Mouse (Mus musculus) kidney, postnatal 14 days (tissue): ENCODE results near the gene Riok1.

Experiments used
- DNase-seq: peaks from one replicate; pipeline ENCODE4 v3.0.0; 2022; ENCODE audit warnings: mixed read lengths

Gene Riok1

GRCm38 (mm10) chr13:38036343-38037043, at the start of gene Riok1:
Riok1 (plus strand) TSS chr13:38036995.
- peak; percentile 2 for DNase-seq

GRCm38 (mm10) chr13:37989701-37990100, 47.1 kb upstream of the Riok1 start:
- no peak for DNase-seq

- DNase-seq = no peak
Observed at GRCm38 (mm10) chr13:37992638-37993371, 44.0 kb upstream of the Riok1 start.

- no peak for DNase-seq
Observed at GRCm38 (mm10) chr13:37993376-37993703, 43.5 kb upstream of the Riok1 start.

GRCm38 (mm10) chr13:37993704-37994404, 42.9 kb upstream of the Riok1 start, which contains the start of gene Ssr1:
Ssr1 (minus strand) TSS chr13:37994217.
- DNase-seq = peak; percentile 98

GRCm38 (mm10) chr13:37994405-37994749, 42.4 kb upstream of the Riok1 start:
- no peak for DNase-seq

GRCm38 (mm10) chr13:37999713-38000112, 37.1 kb upstream of the Riok1 start:
- no peak for DNase-seq

GRCm38 (mm10) chr13:38002461-38002860, 34.3 kb upstream of the Riok1 start:
- no peak for DNase-seq

GRCm38 (mm10) chr13:38007972-38008371, 28.8 kb upstream of the Riok1 start:
- no peak for DNase-seq

- DNase-seq = no peak
Observed at GRCm38 (mm10) chr13:38009721-38010408, 26.9 kb upstream of the Riok1 start.

- DNase-seq = no peak
Observed at GRCm38 (mm10) chr13:38010444-38010910, 26.3 kb upstream of the Riok1 start.

GRCm38 (mm10) chr13:38012436-38012835, 24.4 kb upstream of the Riok1 start:
- no peak for DNase-seq

- DNase-seq = no peak
Observed at GRCm38 (mm10) chr13:38015591-38015990, 21.2 kb upstream of the Riok1 start.

- no peak for DNase-seq
Observed at GRCm38 (mm10) chr13:38018791-38019190, 18.0 kb upstream of the Riok1 start.

- DNase-seq = no peak
Observed at GRCm38 (mm10) chr13:38025874-38026273, 10.9 kb upstream of the Riok1 start.

GRCm38 (mm10) chr13:38027618-38028248, 9.1 kb upstream of the Riok1 start:
- DNase-seq = no peak

GRCm38 (mm10) chr13:38028407-38028806, 8.4 kb upstream of the Riok1 start:
- no peak for DNase-seq

- DNase-seq = peak; percentile 97
Observed at GRCm38 (mm10) chr13:38037044-38037687, 371 bp downstream of the Riok1 start, which contains the start of gene Cage1. Cage1 (minus strand) TSS chr13:38037069.

GRCm38 (mm10) chr13:38037811-38038210, 1.0 kb downstream of the Riok1 start:
- DNase-seq = peak; percentile 20

GRCm38 (mm10) chr13:38049888-38050287, 13.1 kb downstream of the Riok1 start:
- DNase-seq = no peak

GRCm38 (mm10) chr13:38062678-38063077, 25.9 kb downstream of the Riok1 start:
- DNase-seq = no peak
